Mouse (Mus musculus) hindbrain, embryonic 12.5 days (tissue): ENCODE measurements around the gene Zfp213. TPM values are rescaled to one million over a fixed set of nuclear protein-coding genes. Genes with fewer than 3 reads are reported as not detected.

Experiments used
- ATAC-seq: fragments of 200-750 bp; cut with Nextera tagmentation; 2 replicates; pipeline ENCODE4 v1.8.0; 2017; ENCODE audit warnings: moderate TSS enrichment; ENCODE audit not compliant: low FRiP score
- H3K27ac ChIP-seq: fragments of 300-500 bp; sonication (generic); 2 replicates; pipeline ENCODE4 v1.5.1; 2016; ENCODE audit warnings: mild to moderate bottlenecking
- H3K27me3 ChIP-seq: fragments of 300-500 bp; sonication (generic); 2 replicates; pipeline ENCODE4 v1.6.1; 2016; ENCODE audit warnings: mild to moderate bottlenecking
- H3K36me3 ChIP-seq: fragments of 300-500 bp; sonication (generic); 2 replicates; pipeline ENCODE4 v1.6.1; 2016; ENCODE audit warnings: mild to moderate bottlenecking
- H3K4me1 ChIP-seq: fragments of 300-500 bp; sonication (generic); 2 replicates; pipeline ENCODE4 v1.6.1; 2016
- H3K4me2 ChIP-seq: fragments of 300-500 bp; sonication (generic); replicated peaks from 2 replicates; pipeline ENCODE4 v1.6.1; 2016; ENCODE audit warnings: mild to moderate bottlenecking
- H3K4me3 ChIP-seq: fragments of 300-500 bp; sonication (generic); 2 replicates; pipeline ENCODE4 v1.5.1; 2016; ENCODE audit warnings: mild to moderate bottlenecking
- H3K9ac ChIP-seq: fragments of 300-500 bp; sonication (generic); 2 replicates; pipeline ENCODE4 v1.6.1; 2016; ENCODE audit warnings: mild to moderate bottlenecking, moderate library complexity
- H3K9me3 ChIP-seq: fragments of 300-500 bp; sonication (generic); replicated peaks from 2 replicates; pipeline ENCODE4 v1.6.1; 2016; ENCODE audit warnings: mild to moderate bottlenecking
- WGBS: fragments of 180-500 bp; shearing (Covaris S2); methylation state at CpG from one replicate; pipeline ENCODE4 v1.1.7; 2016; 5-methylcytosine and 5-hydroxymethylcytosine counted together
- polyA plus RNA-seq: library from polyadenylated mRNA; unstranded; fragments of >200 nt; fragmentation: Nextera tagmentation; extraction: Ambion mirVana; gene quantifications from 2 replicates; pipeline ENCODE4 v1.2.1, GENCODE M21; 2016

Gene Zfp213
- polyA plus RNA-seq = 20.8 and 21.3 TPM in 2 replicates

DNA sequence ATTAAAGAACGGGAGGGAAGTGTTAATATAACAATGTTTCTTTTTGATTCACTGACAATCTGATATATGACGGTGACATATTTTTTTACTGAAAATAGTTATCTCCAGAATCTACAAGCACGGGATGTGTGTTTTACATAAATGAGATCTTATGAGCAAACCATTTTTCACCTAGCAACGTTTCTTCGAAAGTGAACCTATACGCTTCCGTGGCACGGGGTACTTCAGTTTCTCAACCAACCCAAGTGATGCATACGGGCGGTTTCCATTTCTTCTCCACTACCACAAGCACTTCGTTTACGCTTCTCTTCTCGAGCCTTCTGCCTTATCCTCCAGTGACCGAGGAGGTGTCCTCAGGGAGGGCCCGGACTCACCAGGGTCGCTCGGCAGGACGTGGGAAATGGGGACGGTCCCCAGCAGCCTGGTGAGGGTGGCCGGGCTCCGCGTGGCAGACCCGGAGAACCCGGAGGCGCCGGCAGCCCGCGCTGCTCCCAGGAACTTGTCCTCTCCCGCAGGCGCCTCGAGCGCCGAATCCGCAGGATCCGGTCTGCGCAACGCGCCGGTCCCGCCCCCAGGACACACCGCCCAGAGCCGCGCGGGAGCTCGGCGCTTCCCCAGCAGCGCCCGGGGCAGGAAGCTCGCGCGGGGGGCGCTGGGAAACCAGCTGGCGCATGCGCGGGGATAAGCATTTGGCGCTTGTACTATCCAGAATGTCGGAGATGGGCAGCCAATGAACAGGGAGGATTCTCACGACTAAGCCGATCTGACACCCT lies at the start of gene Zfp213:
Zfp213 (minus strand) TSS at position 644 of the 773 bp plus-strand sequence.
- Histone ChIP-seq H3K4me3 (peak within 1 kb of the TSS; percentile 78), H3K4me1 (peaks cover 13% of the 10 kb centered on the region), H3K9me3 (no peaks in the 10 kb centered on the region), H3K9ac (peak within 1 kb of the TSS; percentile 94), H3K27ac (peak within 1 kb of the TSS; percentile 94), H3K4me2 (peak within 1 kb of the TSS; percentile 78), H3K27me3 (no peaks in the 10 kb centered on the region), H3K36me3 (peaks cover 23% of the 10 kb centered on the region)
- 2% methylated on average over 58 of the region's 59 CpGs for WGBS
- ATAC-seq = peak; percentile 97

DNA sequence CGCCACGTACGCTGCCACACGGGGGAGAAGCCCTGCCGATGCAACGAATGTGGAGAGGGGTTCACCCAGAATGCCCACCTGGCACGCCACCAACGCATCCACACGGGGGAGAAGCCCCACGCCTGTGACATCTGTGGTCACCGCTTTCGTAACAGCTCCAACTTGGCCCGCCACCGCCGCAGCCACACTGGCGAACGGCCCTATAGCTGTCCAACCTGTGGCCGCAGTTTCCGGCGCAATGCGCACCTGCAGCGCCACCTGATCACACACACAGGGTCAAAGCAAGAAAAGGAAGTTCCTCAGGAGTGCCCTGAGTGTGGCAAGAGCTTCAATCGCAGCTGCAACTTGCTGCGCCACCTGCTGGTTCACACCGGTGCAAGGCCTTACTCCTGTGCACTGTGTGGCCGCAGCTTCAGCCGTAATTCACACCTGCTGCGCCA lies 46.3 kb upstream of the Zfp213 start:
- WGBS = 85% methylated on average over 27 of the region's 28 CpGs
- H3K4me3 ChIP-seq = no peak overlapping the region
- ATAC-seq = no peak
- H3K27me3 ChIP-seq = 0 out of 2 replicates have a peak, but pooled peaks cover 5% of the 10 kb centered on the region
- no peak overlapping the region for H3K9ac ChIP-seq
- no peak overlapping the region for H3K27ac ChIP-seq
- no peak overlapping the region for H3K4me2 ChIP-seq
- no peaks in the 10 kb centered on the region for H3K36me3 ChIP-seq
- no peaks in the 10 kb centered on the region for H3K4me1 ChIP-seq
- no peaks in the 10 kb centered on the region for H3K9me3 ChIP-seq

DNA sequence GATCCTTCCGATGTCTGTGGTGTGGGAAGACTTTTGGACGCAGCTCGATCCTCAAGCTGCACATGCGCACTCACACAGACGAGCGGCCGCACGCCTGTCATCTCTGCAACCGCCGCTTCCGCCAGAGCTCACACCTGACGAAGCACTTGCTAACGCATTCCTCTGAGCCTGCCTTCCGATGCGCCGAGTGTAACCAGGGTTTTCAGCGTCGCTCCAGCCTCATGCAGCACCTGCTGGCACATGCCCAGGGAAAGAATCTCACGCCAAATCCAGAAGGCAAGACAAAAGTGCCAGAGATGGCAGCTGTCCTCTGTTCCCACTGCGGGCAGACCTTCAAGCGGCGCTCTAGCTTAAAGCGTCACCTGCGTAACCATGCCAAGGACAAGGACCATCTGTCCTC lies 45.6 kb upstream of the Zfp213 start:
- Histone ChIP-seq H3K4me1 (no peaks in the 10 kb centered on the region), H3K36me3 (no peaks in the 10 kb centered on the region), H3K9ac (no peak overlapping the region), H3K9me3 (no peaks in the 10 kb centered on the region), H3K27me3 (0 out of 2 replicates have a peak, but pooled peaks cover 5% of the 10 kb centered on the region), H3K27ac (no peak overlapping the region), H3K4me3 (no peak overlapping the region), H3K4me2 (no peak overlapping the region)
- 93% methylated on average over 24 of the region's 24 CpGs for WGBS
- ATAC-seq = no peak

DNA sequence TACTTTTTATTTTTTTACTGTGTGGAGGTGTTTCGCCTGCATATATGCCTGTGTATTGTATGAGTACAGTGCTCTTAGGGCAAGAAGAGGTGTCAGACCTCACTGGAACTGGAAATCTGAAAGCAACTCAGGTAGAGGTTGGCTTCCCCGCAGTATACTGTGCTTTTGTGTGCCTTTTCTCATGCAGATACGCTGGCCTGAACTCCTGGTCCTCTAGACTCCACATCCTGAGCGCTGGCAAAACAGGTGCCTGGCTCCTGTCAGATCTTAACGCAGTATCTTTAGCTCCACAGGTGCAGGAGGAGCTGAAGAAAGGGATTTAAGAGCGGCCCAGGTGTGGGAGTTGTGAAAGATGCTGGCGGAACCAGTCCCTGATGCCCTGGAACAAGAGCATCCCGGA lies 41.2 kb upstream of the Zfp213 start:
- H3K27me3 ChIP-seq = 0 out of 2 replicates have a peak, but pooled peaks cover 5% of the 10 kb centered on the region
- no peaks in the 10 kb centered on the region for H3K4me1 ChIP-seq
- H3K27ac ChIP-seq = no peak overlapping the region
- no peak overlapping the region for H3K9ac ChIP-seq
- H3K4me2 ChIP-seq = no peak overlapping the region
- H3K36me3 ChIP-seq = no peaks in the 10 kb centered on the region
- no peak for ATAC-seq
- no peak overlapping the region for H3K4me3 ChIP-seq
- WGBS = 80% methylated on average over 8 of the region's 8 CpGs
- no peaks in the 10 kb centered on the region for H3K9me3 ChIP-seq

DNA sequence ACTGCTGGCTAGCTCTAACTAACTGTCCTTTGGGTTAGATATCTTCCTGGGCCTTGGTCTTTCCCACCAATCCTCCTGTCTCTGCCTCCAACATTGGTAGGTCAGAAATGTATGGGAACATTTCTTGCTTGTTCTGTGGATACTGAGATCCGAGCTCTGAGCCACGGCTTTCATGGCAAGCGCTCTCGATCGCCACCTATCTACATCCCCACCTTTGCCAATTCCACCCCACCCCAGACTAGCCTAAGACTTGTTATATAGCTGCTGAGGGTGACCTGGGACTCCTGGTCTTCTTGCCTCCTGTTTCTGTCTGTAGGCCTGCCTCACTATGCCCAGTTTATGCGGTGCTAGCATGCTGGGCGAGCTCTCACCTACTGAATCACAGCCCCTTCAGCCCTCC lies 40.4 kb upstream of the Zfp213 start:
- WGBS = 76% methylated on average over 7 of the region's 7 CpGs

DNA sequence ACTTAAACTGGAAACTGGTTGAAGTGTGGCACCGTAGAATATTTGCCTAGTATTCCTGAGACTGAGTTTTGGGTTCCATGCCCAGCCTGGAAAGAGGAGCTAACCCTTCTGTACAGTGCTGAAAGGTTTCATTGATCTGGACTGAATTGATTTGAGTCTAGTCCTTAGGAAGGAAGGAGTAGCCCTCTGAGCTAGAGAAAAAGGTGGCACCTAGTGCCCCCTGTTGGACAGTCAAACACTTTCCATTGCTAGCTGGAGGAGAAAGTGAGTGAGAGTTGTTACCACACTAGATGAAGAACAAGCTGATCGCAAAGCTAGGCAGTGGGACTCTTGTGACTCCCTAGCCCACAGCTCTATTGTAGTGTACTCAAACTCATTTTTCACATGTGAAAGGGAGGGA lies 39.5 kb upstream of the Zfp213 start:
- 66% methylated on average over 2 of the region's 2 CpGs for WGBS

More for the DNA sequence above, 40.4 kb upstream of the Zfp213 start:
- Histone ChIP-seq H3K9ac (no peak overlapping the region), H3K27ac (no peak overlapping the region), H3K27me3 (0 out of 2 replicates have a peak, but pooled peaks cover 5% of the 10 kb centered on the region), H3K36me3 (no peaks in the 10 kb centered on the region), H3K9me3 (no peaks in the 10 kb centered on the region), H3K4me1 (peaks cover 2% of the 10 kb centered on the region; the same call in 1 of the 2 replicates), H3K4me3 (no peak overlapping the region), H3K4me2 (no peak overlapping the region)
- ATAC-seq = no peak

DNA sequence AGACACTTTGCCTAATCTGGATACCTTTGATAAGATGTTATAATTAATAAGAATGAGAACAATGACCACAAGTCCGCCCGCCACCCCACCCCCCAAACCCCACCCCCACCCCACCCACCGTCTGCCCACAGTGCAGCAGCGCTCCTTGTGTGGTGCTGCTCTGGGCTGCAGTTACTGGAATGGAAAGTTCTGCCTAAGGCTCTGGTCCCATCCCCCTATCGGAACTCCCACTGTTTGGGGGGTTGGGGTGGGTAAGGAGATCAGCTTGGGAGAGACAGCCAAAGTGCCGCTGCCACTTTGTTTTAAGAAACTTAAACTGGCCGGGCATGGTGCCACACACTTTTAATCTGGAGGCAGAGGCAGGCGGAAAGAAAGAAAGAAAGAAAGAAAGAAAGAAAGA lies 39.0 kb upstream of the Zfp213 start:
- ATAC-seq = no peak
- Histone ChIP-seq H3K9me3 (no peaks in the 10 kb centered on the region), H3K4me1 (peaks cover 13% of the 10 kb centered on the region; the same call in 1 of the 2 replicates), H3K27ac (no peak overlapping the region), H3K27me3 (no peaks in the 10 kb centered on the region), H3K4me2 (no peak overlapping the region), H3K9ac (no peak overlapping the region), H3K36me3 (no peaks in the 10 kb centered on the region), H3K4me3 (no peak overlapping the region)
- 28% methylated on average over 8 of the region's 8 CpGs for WGBS

More for the DNA sequence above, 39.5 kb upstream of the Zfp213 start:
- peaks cover 11% of the 10 kb centered on the region; the same call in 1 of the 2 replicates for H3K4me1 ChIP-seq
- ATAC-seq = no peak
- H3K27ac ChIP-seq = no peak overlapping the region
- no peak overlapping the region for H3K4me3 ChIP-seq
- H3K9ac ChIP-seq = no peak overlapping the region
- no peak overlapping the region for H3K4me2 ChIP-seq
- no peaks in the 10 kb centered on the region for H3K9me3 ChIP-seq
- no peaks in the 10 kb centered on the region for H3K36me3 ChIP-seq
- H3K27me3 ChIP-seq = no peaks in the 10 kb centered on the region

DNA sequence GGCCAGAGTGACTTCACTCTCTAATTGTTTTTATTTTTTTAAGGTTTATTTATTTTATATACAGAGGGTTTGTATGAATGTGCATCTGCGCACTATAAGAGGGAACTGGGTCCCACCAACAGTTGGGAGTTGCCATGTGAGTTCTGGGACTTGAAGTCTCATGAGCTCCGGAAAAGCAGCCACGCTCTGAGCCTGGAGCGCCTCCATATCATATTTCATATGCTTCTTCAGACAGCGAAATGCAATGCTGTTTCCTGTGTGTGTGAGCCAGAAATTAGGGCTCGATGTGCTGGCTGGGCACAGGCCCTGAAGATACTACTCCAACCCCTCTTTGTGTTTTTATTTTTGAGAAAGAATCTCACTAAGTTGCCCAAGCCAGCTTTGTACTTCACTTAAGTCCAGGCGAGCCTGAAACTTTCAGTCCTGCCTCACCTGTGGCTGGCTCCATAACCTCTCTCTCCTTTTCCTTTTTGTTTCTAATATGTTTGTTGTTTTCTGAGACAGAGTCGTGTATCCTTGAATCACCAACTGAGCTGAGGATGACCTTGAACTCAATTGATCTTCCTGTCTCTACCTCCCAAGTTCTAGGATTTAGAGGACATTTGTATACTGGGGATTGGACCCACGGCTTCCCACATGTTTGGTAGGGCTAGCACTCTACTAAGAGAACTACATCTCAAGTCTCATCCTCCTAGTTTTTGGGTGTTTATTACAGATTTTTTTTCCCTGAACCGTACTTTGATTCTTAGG lies 38.0 kb upstream of the Zfp213 start:
- H3K4me1 ChIP-seq = peaks cover 13% of the 10 kb centered on the region; the same call in 1 of the 2 replicates
- no peak overlapping the region for H3K4me2 ChIP-seq
- no peak overlapping the region for H3K4me3 ChIP-seq
- 48% methylated on average over 10 of the region's 10 CpGs for WGBS
- H3K27ac ChIP-seq = no peak overlapping the region
- no peak overlapping the region for H3K9ac ChIP-seq
- no peaks in the 10 kb centered on the region for H3K9me3 ChIP-seq
- H3K27me3 ChIP-seq = no peaks in the 10 kb centered on the region
- no peaks in the 10 kb centered on the region for H3K36me3 ChIP-seq
- no peak for ATAC-seq

DNA sequence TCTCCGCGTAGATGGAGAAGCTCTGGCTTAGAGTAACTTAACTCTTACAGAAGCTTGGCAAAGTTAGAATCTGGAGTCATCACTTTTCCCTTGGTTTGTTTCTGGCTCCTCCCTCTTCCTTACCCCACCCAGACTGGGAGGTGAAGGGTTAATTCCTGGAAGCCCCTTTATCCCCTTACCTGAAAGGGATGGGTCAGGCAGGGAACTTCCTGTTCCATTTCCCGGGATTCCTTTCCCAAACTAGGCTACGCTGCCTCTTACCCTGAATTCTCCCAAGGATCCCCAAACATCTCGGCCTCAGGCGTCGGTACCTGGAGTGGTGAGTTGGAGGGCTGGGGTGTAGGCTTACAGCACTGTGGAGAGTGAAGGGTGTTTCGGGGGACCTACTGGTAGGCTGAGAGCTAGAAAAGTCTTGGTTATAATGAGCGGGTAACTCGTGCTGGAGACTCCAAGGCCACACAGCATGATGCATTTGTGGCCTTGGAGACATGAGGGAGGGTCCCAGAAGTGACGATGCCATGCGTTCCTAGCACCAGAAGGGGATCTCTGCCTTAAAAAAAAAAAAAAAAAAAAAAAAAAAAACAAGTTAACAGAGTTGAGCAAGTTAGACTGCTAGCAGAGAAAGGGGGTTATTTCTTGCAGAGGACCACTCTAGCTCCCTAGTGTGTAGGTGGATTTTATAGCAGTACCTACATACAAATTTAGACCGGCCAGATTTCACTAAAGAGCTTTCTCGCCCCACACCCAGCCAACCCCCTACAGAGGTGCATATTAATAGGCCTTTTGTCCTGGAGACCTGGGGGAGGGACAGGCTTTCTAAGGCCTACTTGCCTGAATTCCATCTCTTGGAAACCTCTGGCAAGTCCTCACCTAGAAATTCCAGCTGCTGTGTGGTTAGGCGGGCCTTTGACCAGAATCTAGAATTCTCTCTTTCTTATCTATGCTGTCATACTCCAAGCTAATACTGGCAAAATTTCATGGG lies 36.9 kb upstream of the Zfp213 start, which contains the start of gene Zscan10:
Zscan10 (plus strand) TSS at position 216 of the 982 bp plus-strand sequence.
- Histone ChIP-seq H3K4me1 (peaks cover 13% of the 10 kb centered on the region; the same call in 1 of the 2 replicates), H3K36me3 (no peaks in the 10 kb centered on the region), H3K9ac (no peak within 1 kb of the TSS; the same call in 1 of the 2 replicates), H3K9me3 (no peaks in the 10 kb centered on the region), H3K27me3 (no peaks in the 10 kb centered on the region), H3K4me2 (peak within 1 kb of the TSS; percentile 63), H3K4me3 (no peak within 1 kb of the TSS), H3K27ac (no peak within 1 kb of the TSS)
- 28% methylated on average over 15 of the region's 15 CpGs for WGBS
- ATAC-seq = no peak

DNA sequence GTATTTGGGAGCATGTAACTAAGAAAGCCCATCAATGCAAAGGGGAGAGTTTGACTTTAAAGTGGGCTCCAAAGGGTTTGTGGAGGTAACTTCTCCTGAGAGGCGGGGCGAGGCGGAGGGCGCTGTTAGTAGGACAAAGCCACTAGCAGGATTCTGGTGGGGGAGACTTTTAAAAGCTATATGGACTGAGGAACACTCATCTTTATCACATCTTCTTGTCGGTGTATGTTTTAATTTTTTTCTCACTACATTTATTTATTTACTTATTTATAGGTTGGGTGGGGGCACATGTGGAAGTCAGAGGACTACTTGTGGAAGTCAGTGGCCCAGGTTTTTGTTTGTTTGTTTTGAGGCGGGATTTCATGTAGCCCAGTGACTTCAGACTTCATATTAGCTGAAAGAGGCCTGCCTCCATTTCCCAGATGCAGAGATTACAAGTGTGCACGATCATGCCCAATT lies 35.6 kb upstream of the Zfp213 start:
- 42% methylated on average over 7 of the region's 7 CpGs for WGBS

More for the DNA sequence above, 35.6 kb upstream of the Zfp213 start:
- Histone ChIP-seq H3K9ac (peak overlapping the region; percentile 54), H3K36me3 (no peaks in the 10 kb centered on the region), H3K4me1 (peaks cover 13% of the 10 kb centered on the region; the same call in 1 of the 2 replicates), H3K27ac (peak overlapping the region; percentile 55; the same call in 1 of the 2 replicates), H3K4me2 (peak overlapping the region; percentile 63), H3K27me3 (no peaks in the 10 kb centered on the region), H3K9me3 (no peaks in the 10 kb centered on the region), H3K4me3 (peak overlapping the region; percentile 36)
- ATAC-seq = no peak; the same call in 1 of the 2 replicates
